Mouse (Mus musculus) gastrocnemius, postnatal 10 days (tissue): ENCODE measurements around the gene Tiam2. TPM values are rescaled to one million over a fixed set of nuclear protein-coding genes. Genes with fewer than 3 reads are reported as not detected.

Source experiments
- DNase-seq: peaks from one replicate; pipeline ENCODE4 v3.0.0; 2021; ENCODE audit warnings: mixed read lengths
- total RNA-seq, 2 experiments: library from RNA; stranded (reverse); gene quantifications; 2 replicates each; pipeline ENCODE4 v1.2.3; 2021

Gene Tiam2
- total RNA-seq, 2 experiments from 2014 or later = 4.5 to 7.0 TPM

GRCm38 (mm10) chr17:3451077-3451476 is 124.7 kb downstream of the Tiam2 start:
- peak; percentile 56 for DNase-seq

- no peak for DNase-seq
Measured at GRCm38 (mm10) chr17:3452571-3453311, 126.4 kb downstream of the Tiam2 start.

GRCm38 (mm10) chr17:3453946-3454345 is 127.6 kb downstream of the Tiam2 start:
- no peak for DNase-seq

- no peak for DNase-seq
Measured at GRCm38 (mm10) chr17:3454850-3455249, 128.5 kb downstream of the Tiam2 start.

- DNase-seq = no peak
Measured at GRCm38 (mm10) chr17:3457914-3458681, 131.7 kb downstream of the Tiam2 start.

GRCm38 (mm10) chr17:3465861-3466260 is 139.5 kb downstream of the Tiam2 start:
- DNase-seq = no peak

- no peak for DNase-seq
Measured at GRCm38 (mm10) chr17:3466681-3467080, 140.3 kb downstream of the Tiam2 start.

- no peak for DNase-seq
Measured at GRCm38 (mm10) chr17:3467636-3468324, 141.4 kb downstream of the Tiam2 start.

GRCm38 (mm10) chr17:3472018-3472417 is 145.6 kb downstream of the Tiam2 start:
- DNase-seq = no peak

- no peak for DNase-seq
Measured at GRCm38 (mm10) chr17:3476546-3476945, 150.2 kb downstream of the Tiam2 start.

- DNase-seq = no peak
Measured at GRCm38 (mm10) chr17:3481576-3482575, 155.5 kb downstream of the Tiam2 start.

GRCm38 (mm10) chr17:3483091-3483490 is 156.7 kb downstream of the Tiam2 start:
- DNase-seq = no peak

- DNase-seq = no peak
Measured at GRCm38 (mm10) chr17:3485851-3486250, 159.5 kb downstream of the Tiam2 start.

- DNase-seq = no peak
Measured at GRCm38 (mm10) chr17:3487211-3487610, 160.8 kb downstream of the Tiam2 start.

- DNase-seq = no peak
Measured at GRCm38 (mm10) chr17:3487721-3488601, 161.6 kb downstream of the Tiam2 start.

- no peak for DNase-seq
Measured at GRCm38 (mm10) chr17:3490216-3490895, 164.0 kb downstream of the Tiam2 start.

GRCm38 (mm10) chr17:3491065-3491464 is 164.7 kb downstream of the Tiam2 start:
- DNase-seq = no peak

GRCm38 (mm10) chr17:3491667-3492066 is 165.3 kb downstream of the Tiam2 start:
- DNase-seq = no peak

GRCm38 (mm10) chr17:3495576-3495975 is 169.2 kb downstream of the Tiam2 start:
- DNase-seq = no peak

- no peak for DNase-seq
Measured at GRCm38 (mm10) chr17:3496080-3496479, 169.7 kb downstream of the Tiam2 start.
